Mouse (Mus musculus): ENCODE data around the gene Fibcd1.

DNA sequence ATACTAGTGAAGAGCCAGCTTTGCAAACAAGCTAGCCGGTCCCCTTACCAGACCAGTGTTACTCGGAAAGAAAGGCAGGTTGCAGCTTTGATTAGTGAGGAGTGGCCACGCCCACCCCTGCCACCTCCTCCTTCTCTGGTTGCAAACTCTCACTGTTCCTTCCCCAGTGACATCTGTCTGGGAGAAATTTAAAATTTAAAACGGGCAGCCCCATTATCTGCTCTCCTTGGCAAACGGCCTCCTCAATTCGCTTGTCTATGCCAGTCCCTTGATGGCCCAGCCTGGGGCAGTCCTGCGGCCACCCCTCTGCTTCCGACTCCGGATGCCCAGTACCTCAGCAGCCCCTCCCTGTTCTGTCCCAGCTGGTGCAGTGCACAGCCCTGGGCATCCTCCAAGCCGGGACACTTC, 1.1 kb downstream of the Fibcd1 start:
- TF ChIP-seq CTCF (IDR thresholded peaks at IDR 0.05; ENCODE audit: low read depth), result no peak
- TF ChIP-seq EP300 (IDR thresholded peaks at IDR 0.05; ENCODE audit: low read depth), result no peak

Data from liver, embryonic 14.5 days (tissue).